Mouse (Mus musculus): ENCODE results near the gene Hspb1. TPM values are rescaled to one million over a fixed set of nuclear protein-coding genes. Genes with fewer than 3 reads are reported as not detected.

Gene Hspb1
- total RNA-seq, 2 experiments from 2014 or later: 16.7 to 22.4 TPM

Other genes with a start within 250 kb of the Hspb1 start
- 100 to 1,000 TPM; 102 to 109 TPM for gene Por, start 217.9 kb upstream of the Hspb1 start, total RNA-seq (2021)
- 10 to 100 TPM; 16.0 to 18.1 TPM for gene Tmem120a, start 143.5 kb upstream of the Hspb1 start, total RNA-seq (2021)
- gene Styxl1, start 109.5 kb upstream of the Hspb1 start, total RNA-seq (2021): not detected
- gene Mdh2, start 109.4 kb upstream of the Hspb1 start, total RNA-seq (2021): 100 to 1,000 TPM; 398 to 413 TPM
- 10 to 100 TPM; 75.2 to 77.7 TPM for gene Srrm3, start 81.0 kb upstream of the Hspb1 start, total RNA-seq (2021)
- 1,000 to 10,000 TPM; 1,236 to 1,273 TPM for gene Ywhag, start 46.7 kb downstream of the Hspb1 start, total RNA-seq (2021)
- gene Ssc4d, start 86.6 kb downstream of the Hspb1 start, total RNA-seq (2021): 1 to 10 TPM; 1.1 to 1.4 TPM
- not detected for gene Zp3, start 92.2 kb downstream of the Hspb1 start, total RNA-seq (2021)
- gene Dtx2, start 106.9 kb downstream of the Hspb1 start, total RNA-seq (2021): 1 to 10 TPM; 8.8 to 9.2 TPM
- not detected for gene Upk3b, start 150.6 kb downstream of the Hspb1 start, total RNA-seq (2021)
- under 1 TPM in 1 of 2 experiments, not detected in 1; 0.52 TPM for gene Upk3bl, start 166.6 kb downstream of the Hspb1 start, total RNA-seq (2021)
- 1 to 10 TPM; 3.3 to 3.8 TPM for gene Rasa4, start 196.0 kb downstream of the Hspb1 start, total RNA-seq (2021)
- 10 to 100 TPM; 77.4 to 79.3 TPM for gene Polr2j, start 228.7 kb downstream of the Hspb1 start, total RNA-seq (2021)
- 10 to 100 TPM; 14.6 to 14.9 TPM for gene Lrwd1, start 248.2 kb downstream of the Hspb1 start, total RNA-seq (2021)
- 10 to 100 TPM; 11.0 to 11.4 TPM for gene Alkbh4, start 248.2 kb downstream of the Hspb1 start, total RNA-seq (2021)

All from layer of hippocampus, adult 18-20 months (tissue).